Mouse (Mus musculus): ENCODE measurements around the gene Cxcl15. TPM values are rescaled to one million over a fixed set of nuclear protein-coding genes. Genes with fewer than 3 reads are reported as not detected.
"Not testable (repeated sequence)": the region's sequence is repeated elsewhere in the genome, so short reads cannot be mapped to it uniquely, and the experiment has no call there.

Cxcl15 gene
- polyA plus RNA-seq, 1 experiment from 2014 or later, result 0.24 TPM

DNA sequence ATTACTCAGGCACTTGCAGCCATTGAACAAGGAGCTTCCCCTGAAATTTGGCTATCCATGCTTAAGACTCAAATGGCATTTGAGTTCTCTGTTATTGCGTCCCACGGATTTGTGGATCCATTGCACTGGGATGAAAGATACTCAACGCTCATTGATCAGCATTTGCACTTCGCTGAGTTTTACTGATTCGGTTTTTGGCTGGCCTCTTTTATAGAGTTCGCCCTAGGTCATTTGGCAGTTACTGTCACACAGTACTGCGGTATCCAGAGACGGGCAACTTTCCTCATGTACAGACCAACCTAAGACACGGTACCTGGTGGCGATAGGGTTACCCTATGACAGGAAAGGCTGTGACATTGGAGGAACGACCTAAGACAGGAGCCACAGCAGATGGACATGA lies 57.1 kb downstream of the Cxcl15 start:
- 93% methylated on average over 11 of the region's 11 CpGs for WGBS
- H3K4me3 ChIP-seq; ATAC-seq (ENCODE audit: insufficient number of reproducible peaks, insufficient read depth, low FRiP score, low TSS enrichment): not testable (repeated sequence)

More for the DNA sequence above, 57.1 kb downstream of the Cxcl15 start:
- H3K9me3 ChIP-seq; H3K36me3 ChIP-seq; H3K4me1 ChIP-seq; H3K4me2 ChIP-seq (replicated peaks); H3K27ac ChIP-seq; H3K27me3 ChIP-seq; H3K9ac ChIP-seq: not testable (repeated sequence)

Small RNAs within 50 kb of the gene (microRNA-seq; reads per million reads assigned to microRNA genes)
- not detected for gene Gm24322

Other genes with a start within 250 kb of the Cxcl15 start
- gene 5830473C10Rik, start 233.4 kb upstream of the Cxcl15 start, polyA plus RNA-seq (2016; fragmentation: Nextera tagmentation; extraction: Ambion mirVana), result 0.13 TPM in 1 of 2 replicates, not detected in the other
- gene Rassf6, start 153.9 kb upstream of the Cxcl15 start, polyA plus RNA-seq (2016; fragmentation: Nextera tagmentation; extraction: Ambion mirVana), result 0.27 and 0.87 TPM in 2 replicates
- gene Cxcl5, start 35.2 kb upstream of the Cxcl15 start, polyA plus RNA-seq (2016; fragmentation: Nextera tagmentation; extraction: Ambion mirVana), result 1.1 and 2.7 TPM in 2 replicates
- gene Ppbp, start 26.0 kb upstream of the Cxcl15 start, polyA plus RNA-seq (2016; fragmentation: Nextera tagmentation; extraction: Ambion mirVana), result 11.2 and 12.6 TPM in 2 replicates
- 56.6 and 62.9 TPM in 2 replicates for gene Pf4, start 22.1 kb upstream of the Cxcl15 start, polyA plus RNA-seq (2016; fragmentation: Nextera tagmentation; extraction: Ambion mirVana)
- 0.31 and 0.59 TPM in 2 replicates for gene Cxcl3, start 8.4 kb upstream of the Cxcl15 start, polyA plus RNA-seq (2016; fragmentation: Nextera tagmentation; extraction: Ambion mirVana)
- gene Cxcl1, start 96.7 kb downstream of the Cxcl15 start, polyA plus RNA-seq (2016; fragmentation: Nextera tagmentation; extraction: Ambion mirVana), result 0.41 and 0.50 TPM in 2 replicates
- gene Cxcl2, start 109.3 kb downstream of the Cxcl15 start, polyA plus RNA-seq (2016; fragmentation: Nextera tagmentation; extraction: Ambion mirVana), result not detected in 2 replicates
- gene Mthfd2l, start 136.6 kb downstream of the Cxcl15 start, polyA plus RNA-seq (2016; fragmentation: Nextera tagmentation; extraction: Ambion mirVana), result 74.0 and 76.6 TPM in 2 replicates
- 0.18 and 0.39 TPM in 2 replicates for gene Epgn, start 232.9 kb downstream of the Cxcl15 start, polyA plus RNA-seq (2016; fragmentation: Nextera tagmentation; extraction: Ambion mirVana)

Measured in embryonic facial prominence, embryonic 12.5 days (tissue).